Mouse (Mus musculus) neutrophil, adult 65 days (primary cell): Measurements from ENCODE around the gene Cstb. TPM values are rescaled to one million over a fixed set of nuclear protein-coding genes. Genes with fewer than 3 reads are reported as not detected.

Source experiments
- total RNA-seq: library from RNA; stranded (reverse); gene quantifications from 2 replicates; pipeline ENCODE4 v1.2.4, GENCODE M21; 2023

The Cstb gene
- total RNA-seq, result 100 and 135 TPM in 2 replicates

DNA sequence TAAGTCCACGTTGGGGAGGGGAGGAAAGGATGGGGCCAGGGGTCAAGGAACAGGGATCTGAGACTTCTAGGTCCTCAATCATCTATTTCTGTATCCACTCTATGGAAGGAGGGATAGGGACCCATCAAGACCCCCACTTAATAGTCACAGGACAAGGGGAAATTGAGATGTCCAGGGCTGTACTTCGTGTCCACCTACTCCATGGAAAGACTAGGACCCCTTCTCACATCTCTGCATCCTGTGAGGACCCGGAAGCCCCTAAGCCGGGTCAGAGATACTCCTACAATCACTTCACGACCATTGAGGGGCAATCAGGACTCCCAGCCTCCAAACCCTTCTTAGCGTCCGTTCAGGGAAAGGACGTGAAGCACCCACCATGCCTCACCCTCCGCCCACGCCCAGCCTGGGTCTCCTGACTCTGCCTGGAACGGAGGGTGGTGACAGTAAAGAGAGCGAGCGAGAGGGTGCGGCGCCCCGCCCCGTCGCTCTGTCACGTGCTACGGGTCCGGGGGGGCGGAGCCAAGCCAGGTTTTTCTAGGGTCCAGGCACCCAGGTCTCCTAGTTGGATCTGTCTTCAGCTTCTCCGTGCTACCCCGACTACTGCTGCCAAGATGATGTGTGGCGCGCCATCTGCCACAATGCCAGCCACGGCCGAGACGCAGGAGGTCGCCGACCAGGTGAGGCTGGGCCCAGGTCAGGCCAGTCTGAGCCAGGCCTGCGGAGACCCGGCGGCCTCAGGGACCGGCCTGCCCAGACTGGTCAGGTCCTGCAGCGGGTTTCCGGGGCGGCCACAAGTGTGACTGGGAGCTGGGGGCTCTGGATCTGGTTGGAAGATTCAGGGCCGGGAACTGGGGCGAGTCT lies at the start of gene Cstb:
TSS of gene Cstb (plus strand) at position 489 of the 861 bp plus-strand sequence.

DNA sequence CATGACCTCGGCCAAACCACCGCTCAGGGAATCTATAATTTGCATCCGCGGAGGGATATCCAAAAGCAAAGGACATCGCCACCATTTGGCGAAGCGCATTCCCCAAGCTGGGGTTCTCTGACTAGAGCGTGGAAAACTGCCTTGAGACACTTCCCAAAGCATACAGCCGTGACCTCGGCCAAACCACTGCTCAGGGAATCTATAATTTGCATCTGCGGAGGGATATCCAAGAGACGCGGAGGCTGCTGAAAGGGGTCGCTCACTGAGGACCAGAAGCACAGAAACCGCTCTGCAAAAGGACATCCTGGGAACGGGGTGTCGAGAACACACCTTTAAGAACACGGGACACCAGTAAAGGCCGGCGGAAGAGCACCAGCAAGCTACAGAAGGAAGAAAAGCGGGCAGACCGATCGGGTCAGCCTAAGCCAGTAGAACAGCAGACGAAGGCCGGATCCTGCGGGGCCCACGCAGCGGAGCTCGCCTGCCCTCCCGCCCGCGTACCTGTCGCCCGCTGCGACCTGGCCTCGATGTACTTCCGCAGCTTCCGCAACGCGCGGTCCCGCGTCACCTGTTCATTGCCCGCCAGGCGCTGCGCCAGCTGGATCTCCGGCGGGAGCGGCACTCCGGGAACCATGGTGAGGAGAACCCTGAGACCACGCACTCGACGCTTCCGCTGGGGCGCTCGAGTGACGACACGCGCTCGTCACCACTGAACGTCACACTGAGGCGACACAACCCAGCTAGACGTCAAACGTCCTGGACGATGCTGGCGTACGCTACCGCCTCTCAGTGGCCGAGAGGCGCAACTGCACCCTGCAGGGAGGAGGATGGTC lies 12.9 kb upstream of the Cstb start, which contains the start of gene Rrp1:
TSS of gene Rrp1 (minus strand) at position 725 of the 833 bp plus-strand sequence.

DNA sequence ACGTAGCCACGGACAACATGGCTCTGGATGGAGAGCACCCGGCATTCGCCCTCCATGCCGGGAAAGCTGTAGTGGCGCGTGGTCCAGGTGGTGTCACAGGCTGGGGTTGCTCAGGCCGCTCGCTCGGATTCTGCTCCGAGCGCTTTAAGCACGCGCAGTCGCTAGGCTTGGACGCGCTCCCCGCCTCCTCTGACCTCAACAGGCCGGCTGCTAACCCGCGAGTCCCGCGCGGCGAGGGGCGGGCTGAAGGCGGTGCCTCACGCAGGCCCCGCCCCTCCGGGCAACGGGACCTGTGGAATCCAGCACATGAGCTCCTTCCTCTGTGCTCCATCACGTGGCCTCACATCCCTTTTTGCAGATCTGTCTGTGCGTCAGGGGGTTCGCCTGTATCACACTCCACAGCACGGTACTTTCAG lies 39.3 kb downstream of the Cstb start, which contains the start of gene Pdxk:
TSS of gene Pdxk (minus strand) at position 184 of the 416 bp plus-strand sequence.

Other genes with a start within 250 kb of the Cstb start
- gene Pwp2, start 240.5 kb upstream of the Cstb start, total RNA-seq, result 3.2 and 3.7 TPM in 2 replicates
- 69.7 and 91.7 TPM in 2 replicates for gene Trappc10, start 181.0 kb upstream of the Cstb start, total RNA-seq
- gene Agpat3, start 73.2 kb upstream of the Cstb start, total RNA-seq, result 2.3 and 5.5 TPM in 2 replicates
- 138 and 174 TPM in 2 replicates for gene Rrp1, start 12.6 kb upstream of the Cstb start, total RNA-seq
- 8.0 and 11.8 TPM in 2 replicates for gene Pdxk, start 39.3 kb downstream of the Cstb start, total RNA-seq
- not detected in 2 replicates for gene Olfr1358, start 91.8 kb downstream of the Cstb start, total RNA-seq
- 16.6 and 26.2 TPM in 2 replicates for gene Ilvbl, start 148.7 kb downstream of the Cstb start, total RNA-seq
- gene Syde1, start 166.3 kb downstream of the Cstb start, total RNA-seq, result 0.34 TPM in 1 of 2 replicates, not detected in the other
- gene Olfr1357, start 192.4 kb downstream of the Cstb start, total RNA-seq, result not detected in 2 replicates